In the genomic region with DNA sequence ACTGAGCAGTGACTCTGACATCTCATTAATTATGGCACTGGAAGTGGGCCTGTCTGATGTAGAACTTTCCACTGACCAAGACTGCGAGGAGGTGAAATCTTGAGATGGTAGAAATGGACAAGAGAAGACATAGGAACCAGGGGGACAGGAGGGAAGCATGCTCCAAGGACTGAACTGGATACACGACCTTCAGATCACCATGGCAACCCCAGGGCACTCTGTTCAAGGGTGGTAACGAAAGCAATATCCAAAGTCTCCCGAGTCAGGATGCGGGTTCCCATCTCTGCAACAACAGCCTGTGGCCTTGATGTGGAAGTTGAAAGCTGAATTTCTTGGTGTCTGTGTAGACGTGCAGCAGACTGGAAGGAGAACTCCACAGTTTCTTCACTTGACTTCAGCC, we compare ENCODE assay signal across 13 mouse cellular contexts.
"Had no signal": no experiment of that assay in that cellular context is flagged by ENCODE, and none has a peak within 500 bp of the region (broad histone marks: within the 10 kb centered on the region; RNA-seq: fewer than 3 reads in every experiment).

No protein-coding gene starts in this region.

- DNase-seq: gastrocnemius, postnatal 14 days; gastrocnemius, postnatal 36 days; heart, adult 18-20 months; heart, postnatal 14 days; heart, postnatal 36 days; kidney, adult 11 months; kidney, adult 2 months; kidney, adult 9 months; kidney, postnatal 14 days; kidney, postnatal 36 days; layer of hippocampus, adult 9-11 months; layer of hippocampus, postnatal 36 days; left cerebral cortex, postnatal 4 days had no signal
